Mouse (Mus musculus) heart, embryonic 16.5 days (tissue): ENCODE data around the gene 1110004F10Rik. TPM values are rescaled to one million over a fixed set of nuclear protein-coding genes. Genes with fewer than 3 reads are reported as not detected.
"Not testable (repeated sequence)": the region's sequence is repeated elsewhere in the genome, so short reads cannot be mapped to it uniquely, and the experiment has no call there.

Experiments used
- ATAC-seq: fragments of 200-750 bp; cut with Nextera tagmentation; replicated peaks from 2 replicates; pipeline ENCODE4 v1.8.0; 2017; ENCODE audit warnings: moderate number of reproducible peaks; ENCODE audit not compliant: insufficient read depth, low FRiP score; ENCODE audit errors: extremely low read depth
- H3K27ac ChIP-seq: fragments of 300-500 bp; sonication (generic); 2 replicates; pipeline ENCODE4 v1.5.1; 2014; ENCODE audit warnings: mild to moderate bottlenecking, low read length, control low read depth, moderate library complexity
- H3K27me3 ChIP-seq: fragments of 300-500 bp; sonication (generic); 2 replicates; pipeline ENCODE4 v1.6.1; 2014; ENCODE audit warnings: low read length, mixed read lengths; ENCODE audit not compliant: control insufficient read depth, insufficient read depth
- H3K36me3 ChIP-seq: fragments of 300-500 bp; sonication (generic); 2 replicates; pipeline ENCODE4 v1.6.1; 2014; ENCODE audit not compliant: control insufficient read depth, insufficient read depth
- H3K4me1 ChIP-seq: fragments of 300-500 bp; sonication (generic); 2 replicates; pipeline ENCODE4 v1.6.1; 2014; ENCODE audit warnings: low read length, mixed read lengths; ENCODE audit not compliant: control insufficient read depth, insufficient read depth
- H3K4me2 ChIP-seq: fragments of 300-500 bp; sonication (generic); 2 replicates; pipeline ENCODE4 v1.6.1; 2014; ENCODE audit warnings: low read depth, mild to moderate bottlenecking, control low read depth, low read length
- H3K4me3 ChIP-seq: fragments of 300-500 bp; sonication (generic); 2 replicates; pipeline ENCODE4 v1.5.1; 2014; ENCODE audit warnings: mild to moderate bottlenecking, control low read depth, low read length
- H3K9ac ChIP-seq: fragments of 300-500 bp; sonication (generic); 2 replicates; pipeline ENCODE4 v1.6.1; 2014; ENCODE audit warnings: low read length, control low read depth
- H3K9me3 ChIP-seq: fragments of 300-500 bp; sonication (generic); replicated peaks from 2 replicates; pipeline ENCODE4 v1.6.1; 2016; ENCODE audit warnings: low read length; ENCODE audit not compliant: control insufficient read depth
- WGBS: fragments of 180-500 bp; shearing (Covaris S2); extraction: QIAGEN DNeasy Blood & Tissue Kit; methylation state at CpG from one replicate; pipeline ENCODE4 v1.1.7; 2014; 5-methylcytosine and 5-hydroxymethylcytosine counted together
- polyA plus RNA-seq: library from polyadenylated mRNA; unstranded; fragments of >200 nt; fragmentation: Nextera tagmentation; extraction: Ambion mirVana; gene quantifications from 2 replicates; pipeline ENCODE4 v1.2.1, GENCODE M21; 2015

1110004F10Rik gene
- polyA plus RNA-seq, 1 experiment from 2014 or later, result 184 TPM

GRCm38 (mm10) chr7:116084366-116084765, 45.2 kb downstream of the 1110004F10Rik start, which contains the start of gene Gm4353:
Gene Gm4353, minus strand, starts transcription at chr7:116084635.
- WGBS, result 90% methylated on average over 11 of the region's 11 CpGs
- H3K4me2 ChIP-seq, H3K27ac ChIP-seq, H3K4me1 ChIP-seq, H3K27me3 ChIP-seq, H3K9ac ChIP-seq, H3K36me3 ChIP-seq, H3K4me3 ChIP-seq, H3K9me3 ChIP-seq, ATAC-seq: not testable (repeated sequence)

- Histone ChIP-seq H3K4me3 (peak overlapping the region; percentile 92), H3K27me3 (no peaks in the 10 kb centered on the region), H3K9ac (peak overlapping the region; percentile 94), H3K4me1 (peaks cover 19% of the 10 kb centered on the region), H3K4me2 (peak overlapping the region; percentile 95), H3K27ac (peak overlapping the region; percentile 94), H3K9me3 (no peaks in the 10 kb centered on the region), H3K36me3 (no peaks in the 10 kb centered on the region)
- peak; percentile 100 for ATAC-seq
- WGBS, result under 1% methylated on average over 38 of the region's 38 CpGs
Observed at GRCm38 (mm10) chr7:116092710-116093465, 53.7 kb downstream of the 1110004F10Rik start.

- Histone ChIP-seq H3K4me3 (peak overlapping the region; percentile 92), H3K4me1 (peaks cover 19% of the 10 kb centered on the region), H3K27ac (peak overlapping the region; percentile 94), H3K9me3 (no peaks in the 10 kb centered on the region), H3K36me3 (no peaks in the 10 kb centered on the region), H3K27me3 (no peaks in the 10 kb centered on the region), H3K4me2 (peak overlapping the region; percentile 95), H3K9ac (peak overlapping the region; percentile 94)
- peak; percentile 76 for ATAC-seq
- WGBS, result under 1% methylated on average over 19 of the region's 19 CpGs
Observed at GRCm38 (mm10) chr7:116093466-116093850, 54.3 kb downstream of the 1110004F10Rik start.

- Histone ChIP-seq H3K4me2 (peak overlapping the region; percentile 37; the same call in 1 of the 2 replicates), H3K4me1 (peaks cover 18% of the 10 kb centered on the region), H3K9me3 (no peaks in the 10 kb centered on the region), H3K27ac (peak overlapping the region; percentile 68), H3K4me3 (no peak overlapping the region), H3K9ac (no peak overlapping the region; the same call in 1 of the 2 replicates), H3K27me3 (no peaks in the 10 kb centered on the region), H3K36me3 (peaks cover 18% of the 10 kb centered on the region)
- ATAC-seq, result peak; percentile 81
- 28% methylated on average over 7 of the region's 7 CpGs for WGBS
Observed at GRCm38 (mm10) chr7:116099952-116100528, 60.8 kb downstream of the 1110004F10Rik start.

GRCm38 (mm10) chr7:116103091-116103490, 63.9 kb downstream of the 1110004F10Rik start:
- H3K36me3 ChIP-seq, result peaks cover 26% of the 10 kb centered on the region
- H3K27me3 ChIP-seq, result no peaks in the 10 kb centered on the region
- H3K4me2 ChIP-seq, result no peak overlapping the region
- H3K4me3 ChIP-seq, result no peak overlapping the region
- H3K9ac ChIP-seq, result no peak overlapping the region
- no peak for ATAC-seq
- no peak overlapping the region for H3K27ac ChIP-seq
- H3K9me3 ChIP-seq, result no peaks in the 10 kb centered on the region
- peaks cover 11% of the 10 kb centered on the region for H3K4me1 ChIP-seq
- 93% methylated on average over 9 of the region's 9 CpGs for WGBS

- Histone ChIP-seq H3K36me3 (peaks cover 4% of the 10 kb centered on the region; the same call in 1 of the 2 replicates), H3K27ac (no peak overlapping the region), H3K4me1 (no peaks in the 10 kb centered on the region), H3K27me3 (no peaks in the 10 kb centered on the region), H3K4me2 (no peak overlapping the region), H3K4me3 (no peak overlapping the region), H3K9me3 (no peaks in the 10 kb centered on the region), H3K9ac (no peak overlapping the region)
- whole genome bisulfite sequencing, result 69% methylated on average over 3 of the region's 3 CpGs
- no peak for ATAC-seq
Observed at GRCm38 (mm10) chr7:116110661-116111060, 71.5 kb downstream of the 1110004F10Rik start.

- Histone ChIP-seq H3K9me3 (no peaks in the 10 kb centered on the region), H3K4me3 (no peak overlapping the region), H3K4me2 (no peak overlapping the region), H3K27ac (no peak overlapping the region), H3K36me3 (no peaks in the 10 kb centered on the region), H3K27me3 (no peaks in the 10 kb centered on the region), H3K4me1 (no peaks in the 10 kb centered on the region), H3K9ac (no peak overlapping the region)
- 79% methylated on average over 6 of the region's 6 CpGs for WGBS
- no peak for ATAC-seq
Observed at GRCm38 (mm10) chr7:116111546-116111945, 72.3 kb downstream of the 1110004F10Rik start.

GRCm38 (mm10) chr7:116115216-116115930, 76.2 kb downstream of the 1110004F10Rik start:
- 77% methylated on average over 12 of the region's 12 CpGs for WGBS
- H3K27ac ChIP-seq, result no peak overlapping the region
- H3K4me3 ChIP-seq, result no peak overlapping the region
- no peak for ATAC-seq
- H3K9me3 ChIP-seq, result no peaks in the 10 kb centered on the region
- H3K4me2 ChIP-seq, result no peak overlapping the region
- H3K27me3 ChIP-seq, result no peaks in the 10 kb centered on the region
- H3K9ac ChIP-seq, result no peak overlapping the region
- no peaks in the 10 kb centered on the region for H3K4me1 ChIP-seq
- no peaks in the 10 kb centered on the region for H3K36me3 ChIP-seq

GRCm38 (mm10) chr7:116115991-116116390, 76.8 kb downstream of the 1110004F10Rik start:
- no peaks in the 10 kb centered on the region for H3K36me3 ChIP-seq
- ATAC-seq, result no peak
- H3K9ac ChIP-seq, result no peak overlapping the region
- 61% methylated on average over 2 of the region's 2 CpGs for WGBS
- H3K4me3 ChIP-seq, result no peak overlapping the region
- no peaks in the 10 kb centered on the region for H3K4me1 ChIP-seq
- no peak overlapping the region for H3K27ac ChIP-seq
- no peaks in the 10 kb centered on the region for H3K27me3 ChIP-seq
- no peaks in the 10 kb centered on the region for H3K9me3 ChIP-seq
- no peak overlapping the region for H3K4me2 ChIP-seq
